Mouse (Mus musculus) left cerebral cortex, adult 2 months (tissue): Measurements from ENCODE around the gene Inhbe. TPM values are rescaled to one million over a fixed set of nuclear protein-coding genes. Genes with fewer than 3 reads are reported as not detected.
A peak's percentile ranks its signal among the peaks of the same experiment; 100 is the strongest.

ENCODE experiments used
- DNase-seq, 2 experiments: peaks; one replicate each; pipeline ENCODE4 v3.0.0; 2021 to 2022; ENCODE audit warnings: low spot score in 2 of 2, mixed read lengths in 1 of 2; ENCODE audit errors: extremely low spot score in 1 of 2
- H3K27ac ChIP-seq: fragments of 200-600 bp; 2 replicates; pipeline ENCODE4 v1.8.1; 2022
- H3K4me3 ChIP-seq: fragments of 200-600 bp; 2 replicates; pipeline ENCODE4 v1.8.1; 2022
- CTCF ChIP-seq: fragments of 200-600 bp; IDR thresholded peaks from 2 replicates; pipeline ENCODE4 v1.8.1; 2022; ENCODE audit warnings: antibody characterized with exemption, mild to moderate bottlenecking, moderate library complexity
- intact Hi-C: fragments of 180-260 bp; cut with DNase I; formaldehyde crosslinking; loops from one replicate; pipeline ENCODE4 v1.15.1; 2025
- total RNA-seq, 2 experiments: library from RNA; stranded (reverse); gene quantifications; 2 replicates each; pipeline ENCODE4 v1.2.3; 2021

Inhbe gene
- total RNA-seq, 2 experiments from 2014 or later: 0.29 TPM; not detected in 1

GRCm38 (mm10) chr10:127330212-127330611 lies 24.0 kb downstream of the Inhbe start:
- no peak overlapping the region for H3K27ac ChIP-seq
- intact Hi-C loops: loop anchor here (5.0 kb wide), 1 partner anchor 188 kb away; no protein-coding TSS in a partner anchor
- H3K4me3 ChIP-seq: no peak overlapping the region
- no peak for TF ChIP-seq CTCF
- no peak for DNase-seq

GRCm38 (mm10) chr10:127327461-127328145 lies 26.6 kb downstream of the Inhbe start:
- intact Hi-C loops: loop anchor here (2.0 kb wide), 1 partner anchor 13 kb away; no protein-coding TSS in a partner anchor
- no peak overlapping the region for H3K4me3 ChIP-seq
- no peak overlapping the region for H3K27ac ChIP-seq
- DNase-seq: no peak
- TF ChIP-seq CTCF: no peak

GRCm38 (mm10) chr10:127326828-127327227 lies 27.4 kb downstream of the Inhbe start:
- no peak for DNase-seq
- peak overlapping the region; percentile 41 for H3K4me3 ChIP-seq
- intact Hi-C loops: no loop called here
- no peak for TF ChIP-seq CTCF
- no peak overlapping the region for H3K27ac ChIP-seq

GRCm38 (mm10) chr10:127326017-127326801 lies 28.0 kb downstream of the Inhbe start:
- no peak for TF ChIP-seq CTCF
- no peak overlapping the region for H3K27ac ChIP-seq
- intact Hi-C loops: no loop called here

GRCm38 (mm10) chr10:127325454-127326016 lies 28.7 kb downstream of the Inhbe start:
- H3K4me3 ChIP-seq: no peak overlapping the region
- no peak for TF ChIP-seq CTCF
- no peak for DNase-seq
- intact Hi-C loops: no loop called here
- H3K27ac ChIP-seq: no peak overlapping the region

More at GRCm38 (mm10) chr10:127326017-127326801, 28.0 kb downstream of the Inhbe start:
- DNase-seq: no peak
- H3K4me3 ChIP-seq: peak overlapping the region; percentile 41

GRCm38 (mm10) chr10:127324495-127324894 lies 29.7 kb downstream of the Inhbe start:
- intact Hi-C loops: no loop called here
- no peak for DNase-seq
- Histone ChIP-seq H3K4me3 (no peak overlapping the region), H3K27ac (no peak overlapping the region)
- peak; percentile 45 for TF ChIP-seq CTCF

GRCm38 (mm10) chr10:127323131-127323855 lies 30.9 kb downstream of the Inhbe start:
- no peak for DNase-seq
- H3K4me3 ChIP-seq: no peak overlapping the region
- TF ChIP-seq CTCF: no peak
- no peak overlapping the region for H3K27ac ChIP-seq
- intact Hi-C loops: no loop called here

GRCm38 (mm10) chr10:127322669-127323068 lies 31.5 kb downstream of the Inhbe start:
- no peak for DNase-seq
- intact Hi-C loops: no loop called here
- no peak overlapping the region for H3K27ac ChIP-seq
- no peak for TF ChIP-seq CTCF
- H3K4me3 ChIP-seq: no peak overlapping the region

GRCm38 (mm10) chr10:127322178-127322577 lies 32.0 kb downstream of the Inhbe start:
- intact Hi-C loops: no loop called here
- DNase-seq: no peak
- H3K27ac ChIP-seq: no peak overlapping the region
- TF ChIP-seq CTCF: no peak
- H3K4me3 ChIP-seq: no peak overlapping the region

- no peak within 1 kb of the TSS for H3K4me3 ChIP-seq
- no peak for TF ChIP-seq CTCF
- intact Hi-C loops: no loop called here
- DNase-seq: no peak
- no peak within 1 kb of the TSS for H3K27ac ChIP-seq
Observed at GRCm38 (mm10) chr10:127321621-127322020, 32.6 kb downstream of the Inhbe start, which contains the start of gene Arhgap9. TSS of gene Arhgap9 (plus strand) at chr10:127321964.

- no peak for DNase-seq
- no peak for TF ChIP-seq CTCF
- Histone ChIP-seq H3K27ac (no peak overlapping the region), H3K4me3 (no peak overlapping the region)
- intact Hi-C loops: no loop called here
Observed at GRCm38 (mm10) chr10:127319969-127320368, 34.2 kb downstream of the Inhbe start.
